Mouse (Mus musculus): ENCODE data around the gene Kif3b.
A peak's percentile ranks its signal among the peaks of the same experiment; 100 is the strongest.
"Not testable (repeated sequence)": the region's sequence is repeated elsewhere in the genome, so short reads cannot be mapped to it uniquely, and the experiment has no call there.

Kif3b gene

GRCm38 (mm10) chr2:153345454-153346220 is 54.4 kb downstream of the Kif3b start, which contains the start of gene Asxl1:
Gene Asxl1 (plus strand): TSS chr2:153345829.
- DNase-seq (ENCODE audit: low spot score in 2 of 2), result peak; percentile 97 to 98

GRCm38 (mm10) chr2:153346221-153347182 is 55.3 kb downstream of the Kif3b start:
- peak; percentile 56 to 63 for DNase-seq (ENCODE audit: low spot score in 2 of 2)

- DNase-seq (ENCODE audit: low spot score in 2 of 2), result peak in 1 of 2 experiments; percentile 40
Measured at GRCm38 (mm10) chr2:153347183-153347781, 56.1 kb downstream of the Kif3b start.

- no peak for DNase-seq (ENCODE audit: low spot score in 2 of 2)
Measured at GRCm38 (mm10) chr2:153348100-153348831, 57.1 kb downstream of the Kif3b start.

- peak; percentile 26 to 40 for DNase-seq (ENCODE audit: low spot score in 2 of 2)
Measured at GRCm38 (mm10) chr2:153350552-153351181, 59.5 kb downstream of the Kif3b start.

- no peak for DNase-seq (ENCODE audit: low spot score in 2 of 2)
Measured at GRCm38 (mm10) chr2:153354648-153355047, 63.4 kb downstream of the Kif3b start.

GRCm38 (mm10) chr2:153356784-153357183 is 65.6 kb downstream of the Kif3b start:
- no peak for DNase-seq (ENCODE audit: low spot score in 2 of 2)

GRCm38 (mm10) chr2:153361101-153361710 is 70.0 kb downstream of the Kif3b start:
- no peak for DNase-seq (ENCODE audit: low spot score in 2 of 2)

- DNase-seq (ENCODE audit: low spot score in 2 of 2), result not testable (repeated sequence)
Measured at GRCm38 (mm10) chr2:153364531-153364930, 73.3 kb downstream of the Kif3b start.

GRCm38 (mm10) chr2:153370871-153371270 is 79.7 kb downstream of the Kif3b start:
- no peak for DNase-seq (ENCODE audit: low spot score in 2 of 2)

GRCm38 (mm10) chr2:153375380-153375779 is 84.2 kb downstream of the Kif3b start:
- no peak for DNase-seq (ENCODE audit: low spot score in 2 of 2)

- no peak for DNase-seq (ENCODE audit: low spot score in 2 of 2)
Measured at GRCm38 (mm10) chr2:153380479-153380878, 89.3 kb downstream of the Kif3b start.

Data from spleen, postnatal 36 days (tissue).